Mouse (Mus musculus): ENCODE results near the gene Gm5741.

DNA sequence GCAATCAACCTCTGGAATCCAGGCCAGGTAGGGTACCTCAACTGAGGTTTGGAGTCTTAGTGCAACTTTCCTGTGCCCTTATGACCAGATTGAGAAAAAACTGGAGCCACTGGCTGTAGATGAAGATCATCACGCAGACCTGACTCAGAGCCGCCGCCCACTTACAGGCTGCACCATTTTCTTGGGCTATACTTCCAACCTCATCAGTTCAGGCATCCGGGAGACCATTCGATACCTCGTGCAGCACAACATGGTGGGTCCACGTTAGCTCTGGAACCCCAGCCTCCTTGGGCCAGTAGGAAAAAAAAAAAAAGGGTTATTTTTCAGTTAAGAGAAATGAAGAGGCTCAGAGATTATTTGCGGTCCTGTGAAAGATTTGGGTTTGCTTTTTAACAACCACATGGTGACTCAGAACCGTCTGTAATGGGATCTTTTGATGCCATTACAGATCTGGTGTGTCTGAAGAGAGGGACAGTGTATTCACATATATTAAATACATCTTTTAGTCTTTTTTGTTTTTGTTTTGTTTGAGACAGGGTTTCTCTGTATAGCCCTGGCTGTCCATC lies 4.7 kb upstream of the Gm5741 start:
- TF ChIP-seq CTCF (IDR thresholded peaks at IDR 0.05; ENCODE audit: extremely low read depth, insufficient read length, insufficient replicate concordance, low read depth, low read length) (no peak), POLR2A (IDR thresholded peaks at IDR 0.05; ENCODE audit: low read depth, low read length) (no peak)

Data from small intestine, adult 2 months (tissue).